Mouse (Mus musculus) MEL (cell line): ENCODE measurements around the gene Fgfr2. TPM values are rescaled to one million over a fixed set of nuclear protein-coding genes. Genes with fewer than 3 reads are reported as not detected.

Source experiments
- DNase-seq: peaks from one replicate; pipeline ENCODE4 v3.0.0; 2011; ENCODE audit warnings: low read depth, low spot score
- H3K27ac ChIP-seq: 2 replicates; pipeline ENCODE4 v1.5.1; 2012; ENCODE audit warnings: low read depth, mild to moderate bottlenecking, control low read depth, low read length, moderate library complexity; ENCODE audit not compliant: control insufficient read depth
- H3K27me3 ChIP-seq, 2 experiments: fragments of 150-350 bp in 1 of 2; sonication (generic) in 1 of 2; 2 replicates each; pipeline ENCODE4 v1.6.1; 2012; ENCODE audit warnings: low read length in 2 of 2, mild to moderate bottlenecking in 2 of 2, improper control_type of control experiment in 1 of 2, moderate library complexity in 1 of 2; ENCODE audit not compliant: insufficient read depth in 2 of 2, control insufficient read depth in 1 of 2
- H3K36me3 ChIP-seq, 2 experiments: 2 replicates each; pipeline ENCODE4 v1.6.1; 2012 to 2014; ENCODE audit warnings: low read length in 2 of 2, improper control_type of control experiment in 1 of 2, inconsistent platforms in 1 of 2, mild to moderate bottlenecking in 1 of 2; ENCODE audit not compliant: insufficient read depth in 2 of 2, control insufficient read depth in 1 of 2
- H3K4me1 ChIP-seq, 2 experiments: fragments of 150-350 bp in 1 of 2; sonication (generic) in 1 of 2; 2 replicates each; pipeline ENCODE4 v1.6.1; 2012; ENCODE audit warnings: low read length in 2 of 2, improper control_type of control experiment in 1 of 2, mild to moderate bottlenecking in 1 of 2; ENCODE audit not compliant: insufficient read depth in 2 of 2, control insufficient read depth in 1 of 2
- H3K4me3 ChIP-seq, 2 experiments: fragments of 150-350 bp in 1 of 2; sonication (generic) in 1 of 2; 2 replicates each; pipeline ENCODE4 v1.5.1; 2012; ENCODE audit warnings: low read depth in 2 of 2, low read length in 2 of 2, mild to moderate bottlenecking in 2 of 2, moderate library complexity in 2 of 2, control low read depth in 1 of 2, improper control_type of control experiment in 1 of 2; ENCODE audit not compliant: control insufficient read depth in 1 of 2, insufficient read depth in 1 of 2
- H3K79me2 ChIP-seq: 2 replicates; pipeline ENCODE4 v1.6.1; 2012; ENCODE audit warnings: mild to moderate bottlenecking, low read length, moderate library complexity; ENCODE audit not compliant: control insufficient read depth, poor library complexity, insufficient read depth
- H3K9ac ChIP-seq: 2 replicates; pipeline ENCODE4 v1.6.1; 2012; ENCODE audit warnings: low read depth, mild to moderate bottlenecking, control low read depth, low read length, moderate library complexity; ENCODE audit not compliant: control insufficient read depth, poor library complexity, severe bottlenecking
- H3K9me3 ChIP-seq: fragments of 150-350 bp; sonication (generic); replicated peaks from 2 replicates; pipeline ENCODE4 v1.6.1; 2012; ENCODE audit warnings: mild to moderate bottlenecking, low read length, improper control_type of control experiment, moderate library complexity; ENCODE audit not compliant: insufficient read depth
- BHLHE40 ChIP-seq: IDR thresholded peaks from 2 replicates; pipeline ENCODE4 v1.6.1; 2012; ENCODE audit warnings: low read depth, mild to moderate bottlenecking, inconsistent platforms, low read length, improper control_type of control experiment, borderline replicate concordance
- CHD1 ChIP-seq: IDR thresholded peaks from 2 replicates; pipeline ENCODE4 v1.6.1; 2012; ENCODE audit warnings: low read depth, mild to moderate bottlenecking, inconsistent platforms, low read length, improper control_type of control experiment
- CTCF ChIP-seq, 3 experiments: IDR thresholded peaks in 2 of 3; conservative IDR thresholded peaks in 1 of 3; 2 replicates each; pipeline ENCODE4 v1.5.1; 2011 to 2012; ENCODE audit warnings: low read length in 3 of 3, low read depth in 2 of 3, mild to moderate bottlenecking in 2 of 3, improper control_type of control experiment in 1 of 3, inconsistent platforms in 1 of 3, mixed read lengths in 1 of 3, moderate library complexity in 1 of 3; ENCODE audit not compliant: control insufficient read depth in 1 of 3, insufficient read depth in 1 of 3, poor library complexity in 1 of 3, severe bottlenecking in 1 of 3
- E2F4 ChIP-seq: IDR thresholded peaks from 2 replicates; pipeline ENCODE4 v1.6.1; 2011; ENCODE audit warnings: low read depth, low read length, improper control_type of control experiment, borderline replicate concordance
- ELF1 ChIP-seq: IDR thresholded peaks from 2 replicates; pipeline ENCODE4 v1.6.1; 2014; ENCODE audit warnings: low read depth, mild to moderate bottlenecking, inconsistent platforms, low read length, improper control_type of control experiment, moderate library complexity
- EP300 ChIP-seq, 2 experiments: IDR thresholded peaks; 2 replicates each; pipeline ENCODE4 v1.6.1; 2011; ENCODE audit warnings: improper control_type of control experiment in 2 of 2, low read length in 2 of 2, low read depth in 1 of 2, mild to moderate bottlenecking in 1 of 2
- ETS1 ChIP-seq: IDR thresholded peaks from 2 replicates; pipeline ENCODE4 v1.6.1; 2012; ENCODE audit warnings: low read depth, mild to moderate bottlenecking, inconsistent platforms, low read length, improper control_type of control experiment, moderate library complexity
- GABPA ChIP-seq: IDR thresholded peaks from 2 replicates; pipeline ENCODE4 v1.6.1; 2012; ENCODE audit warnings: low read depth, mild to moderate bottlenecking, inconsistent platforms, low read length, improper control_type of control experiment, moderate library complexity
- GATA1 ChIP-seq: IDR thresholded peaks from 2 replicates; pipeline ENCODE4 v1.6.1; 2011; ENCODE audit warnings: low read depth, low read length, improper control_type of control experiment
- JUND ChIP-seq: IDR thresholded peaks from 2 replicates; pipeline ENCODE4 v1.6.1; 2011; ENCODE audit warnings: low read depth, mild to moderate bottlenecking, improper control_type of control experiment, low read length
- KAT2A ChIP-seq: conservative IDR thresholded peaks from 2 replicates; pipeline ENCODE4 v1.6.1; 2012; ENCODE audit warnings: low read depth, low read length, improper control_type of control experiment, inconsistent platforms
- MAFK ChIP-seq: IDR thresholded peaks from 2 replicates; pipeline ENCODE4 v1.6.1; 2011; ENCODE audit warnings: low read depth, mild to moderate bottlenecking, low read length, improper control_type of control experiment, borderline replicate concordance
- MAZ ChIP-seq: IDR thresholded peaks from 2 replicates; pipeline ENCODE4 v1.6.1; 2012; ENCODE audit warnings: low read depth, mild to moderate bottlenecking, inconsistent platforms, low read length, improper control_type of control experiment
- MXI1 ChIP-seq: IDR thresholded peaks from 2 replicates; pipeline ENCODE4 v1.6.1; 2011; ENCODE audit warnings: mild to moderate bottlenecking, low read depth, low read length, improper control_type of control experiment
- MYC ChIP-seq: IDR thresholded peaks from 2 replicates; pipeline ENCODE4 v1.6.1; 2011; ENCODE audit warnings: low read depth, mild to moderate bottlenecking, low read length, improper control_type of control experiment, moderate library complexity
- NELFE ChIP-seq: IDR thresholded peaks from 2 replicates; pipeline ENCODE4 v1.6.1; 2011; ENCODE audit warnings: low read depth, low read length, improper control_type of control experiment
- POLR2A ChIP-seq, 2 experiments: IDR thresholded peaks; 2 replicates each; pipeline ENCODE4 v1.6.1; 2011 to 2012; ENCODE audit warnings: low read length in 2 of 2, mild to moderate bottlenecking in 2 of 2, control low read depth in 1 of 2, improper control_type of control experiment in 1 of 2, low read depth in 1 of 2, moderate library complexity in 1 of 2; ENCODE audit not compliant: control insufficient read depth in 1 of 2, insufficient read depth in 1 of 2, poor library complexity in 1 of 2
- POLR2AphosphoS5 ChIP-seq: IDR thresholded peaks from 2 replicates; pipeline ENCODE4 v1.6.1; 2012; ENCODE audit warnings: low read depth, borderline replicate concordance, mild to moderate bottlenecking, inconsistent platforms, low read length, moderate library complexity, mixed read lengths
- RCOR1 ChIP-seq: IDR thresholded peaks from 2 replicates; pipeline ENCODE4 v1.6.1; 2012; ENCODE audit warnings: low read depth, mild to moderate bottlenecking, inconsistent platforms, low read length, improper control_type of control experiment
- TAL1 ChIP-seq: IDR thresholded peaks from 2 replicates; pipeline ENCODE4 v1.6.1; 2012; ENCODE audit warnings: mild to moderate bottlenecking, inconsistent platforms, low read length, moderate library complexity, mixed read lengths
- TBP ChIP-seq: IDR thresholded peaks from 2 replicates; pipeline ENCODE4 v1.8.0; 2011; ENCODE audit warnings: low read depth, low read length, improper control_type of control experiment
- TCF12 ChIP-seq: IDR thresholded peaks from 2 replicates; pipeline ENCODE4 v1.6.1; 2014; ENCODE audit warnings: low read depth, mild to moderate bottlenecking, inconsistent platforms, low read length, improper control_type of control experiment, moderate library complexity
- UBTF ChIP-seq: IDR thresholded peaks from 2 replicates; pipeline ENCODE4 v1.6.1; 2012; ENCODE audit warnings: low read depth, mild to moderate bottlenecking, inconsistent platforms, low read length, improper control_type of control experiment, moderate library complexity, borderline replicate concordance; ENCODE audit not compliant: insufficient read depth
- USF2 ChIP-seq, 2 experiments: IDR thresholded peaks; 2 replicates each; pipeline ENCODE4 v1.6.1; 2011 to 2012; ENCODE audit warnings: improper control_type of control experiment in 2 of 2, low read length in 2 of 2, borderline replicate concordance in 1 of 2, inconsistent platforms in 1 of 2, low read depth in 1 of 2, mild to moderate bottlenecking in 1 of 2; ENCODE audit not compliant: insufficient read depth in 1 of 2
- ZC3H11A ChIP-seq: IDR thresholded peaks from 2 replicates; pipeline ENCODE4 v1.6.1; 2012; ENCODE audit warnings: low read depth, mild to moderate bottlenecking, inconsistent platforms, low read length, improper control_type of control experiment
- ZKSCAN1 ChIP-seq: IDR thresholded peaks from 2 replicates; pipeline ENCODE4 v1.6.1; 2012; ENCODE audit warnings: low read depth, mild to moderate bottlenecking, inconsistent platforms, low read length, improper control_type of control experiment, moderate library complexity
- ZMIZ1 ChIP-seq: IDR thresholded peaks from 2 replicates; pipeline ENCODE4 v1.6.1; 2012; ENCODE audit warnings: low read depth, mild to moderate bottlenecking, inconsistent platforms, low read length, improper control_type of control experiment, moderate library complexity
- polyA plus RNA-seq, 2 experiments: library from polyadenylated mRNA; stranded (reverse) in 1 of 2; unstranded in 1 of 2; fragments of >175 nt in 1 of 2; fragments of >200 nt in 1 of 2; gene quantifications; 2 replicates each; pipeline versions ENCODE4 v1.2.1 to v1.2.4; 2012; ENCODE audit warnings: low replicate concordance in 2 of 2, low read depth in 1 of 2; ENCODE audit not compliant: insufficient read length in 2 of 2, insufficient read depth in 1 of 2, missing spikeins in 1 of 2
- total RNA-seq: library from RNA; depleted of rRNA; stranded (reverse); fragments of 300-350 nt; gene quantifications from 2 replicates; pipeline ENCODE4 v1.2.3, GENCODE M21; 2012

Fgfr2 gene
- total and polyA plus RNA-seq, 3 experiments = not detected

DNA sequence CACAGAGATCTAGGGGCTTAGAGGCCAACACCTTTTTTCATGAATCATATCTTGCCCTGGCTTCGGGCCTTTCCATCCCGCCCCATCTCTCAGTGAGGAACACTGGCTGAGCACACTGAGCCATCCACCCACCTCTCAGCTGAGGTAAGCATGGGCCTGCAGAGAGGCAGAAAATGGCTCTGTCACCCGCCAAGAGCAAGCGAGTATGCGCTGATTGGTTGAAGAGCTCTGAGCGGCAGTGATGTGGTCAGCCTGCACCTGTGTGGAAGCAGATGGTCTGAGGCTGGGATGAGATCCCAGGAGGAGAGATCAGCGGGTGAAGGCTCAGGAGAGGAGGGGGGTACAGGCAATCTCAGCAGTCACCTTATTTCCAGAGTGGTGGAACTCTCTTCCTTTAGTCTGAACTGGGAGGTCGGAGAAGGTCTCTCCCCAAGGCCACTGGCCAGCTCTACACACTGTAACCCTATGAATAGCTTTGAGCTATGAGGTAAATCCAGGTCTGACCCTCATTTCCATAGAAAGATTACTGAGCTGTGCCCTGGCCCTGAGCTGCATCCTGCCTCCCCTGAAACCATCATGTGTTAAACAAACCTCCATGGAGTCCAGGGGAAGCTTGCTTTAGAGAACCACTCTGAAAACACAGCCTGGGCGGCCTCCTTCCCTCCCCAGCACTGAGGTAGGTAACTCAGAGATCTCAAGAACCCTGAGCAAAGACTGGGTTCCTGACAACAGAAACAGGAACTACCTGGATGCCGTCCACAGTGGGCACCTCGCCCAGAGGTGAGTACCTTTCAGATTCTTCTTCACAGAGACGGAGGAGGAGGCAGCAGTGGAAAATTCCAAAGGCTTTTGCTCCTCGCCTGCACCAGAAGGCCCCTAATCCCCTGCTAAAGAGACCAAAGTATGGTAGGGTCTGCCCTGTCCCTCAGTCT lies 316.0 kb downstream of the Fgfr2 start:
- no peak for TF ChIP-seq MAZ
- H3K36me3 ChIP-seq = peaks cover 0 to 26% of the 10 kb centered on the region in 2 experiments; a peak in 2 of 4 replicates

DNA sequence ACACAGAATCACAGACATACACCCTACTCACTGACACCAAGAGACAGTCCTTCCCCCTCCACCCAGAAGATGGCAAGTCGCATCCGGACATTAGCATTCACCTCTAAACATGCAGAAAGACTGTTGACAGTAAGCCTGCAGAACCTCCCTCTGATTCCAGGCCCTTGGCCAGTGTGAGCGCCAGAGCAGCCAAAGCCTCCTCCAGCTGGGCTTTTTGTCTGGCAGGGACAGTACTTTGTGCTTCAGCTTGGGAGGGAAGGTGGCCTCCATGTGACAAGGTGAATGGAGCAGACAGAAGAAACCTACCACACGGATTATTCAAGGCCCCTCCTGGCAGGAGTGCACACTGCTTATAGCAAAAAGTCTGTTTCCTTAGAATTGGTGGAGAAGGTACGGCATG lies 316.9 kb downstream of the Fgfr2 start:
- H3K4me3 ChIP-seq = no peak overlapping the region

More for the DNA sequence above, 316.0 kb downstream of the Fgfr2 start:
- DNase-seq = peak; percentile 26
- H3K79me2 ChIP-seq = peaks cover 41% of the 10 kb centered on the region
- H3K9me3 ChIP-seq = no peaks in the 10 kb centered on the region
- H3K4me3 ChIP-seq = no peak overlapping the region
- no peak overlapping the region for H3K27ac ChIP-seq
- H3K9ac ChIP-seq = no peak overlapping the region
- peaks cover 14 to 27% of the 10 kb centered on the region in 2 experiments for H3K4me1 ChIP-seq
- H3K27me3 ChIP-seq = no peaks in the 10 kb centered on the region

GRCm38 (mm10) chr7:132804951-132805350 lies 318.2 kb downstream of the Fgfr2 start:
- no peaks in the 10 kb centered on the region for H3K9me3 ChIP-seq
- peaks cover 12 to 25% of the 10 kb centered on the region in 2 experiments for H3K4me1 ChIP-seq
- peak overlapping the region; percentile 40 for H3K27ac ChIP-seq
- DNase-seq = peak; percentile 49
- H3K36me3 ChIP-seq = peaks cover 0 to 20% of the 10 kb centered on the region in 2 experiments; a peak in 2 of 4 replicates
- no peak overlapping the region for H3K4me3 ChIP-seq
- peaks cover 26% of the 10 kb centered on the region for H3K79me2 ChIP-seq
- H3K27me3 ChIP-seq = no peaks in the 10 kb centered on the region
- H3K9ac ChIP-seq = no peak overlapping the region; the same call in 1 of the 2 replicates
- TF ChIP-seq MAZ = no peak
- TF ChIP-seq USF2 (IDR thresholded peaks at IDR 0.05; ENCODE audit: borderline replicate concordance in 1 of 2, insufficient read depth in 1 of 2, low read depth in 1 of 2, low read length in 2 of 2) = no peak
- TF ChIP-seq MYC = no peak
- TF ChIP-seq TAL1 = no peak
- no peak for TF ChIP-seq ETS1
- no peak for TF ChIP-seq RCOR1
- peak; percentile 45; the same call in 1 of the 2 replicates for TF ChIP-seq TCF12
- peak; percentile 37; the same call in 1 of the 2 replicates for TF ChIP-seq GATA1
- TF ChIP-seq NELFE = no peak
- no peak for TF ChIP-seq KAT2A
- TF ChIP-seq MAFK = no peak
- TF ChIP-seq ZKSCAN1 = no peak
- TF ChIP-seq GABPA = no peak
- no peak for TF ChIP-seq TBP
- no peak for TF ChIP-seq BHLHE40
- TF ChIP-seq E2F4 = no peak

More for the DNA sequence above, 316.9 kb downstream of the Fgfr2 start:
- no peak overlapping the region for H3K27ac ChIP-seq
- no peak overlapping the region for H3K9ac ChIP-seq
- H3K79me2 ChIP-seq = peaks cover 34% of the 10 kb centered on the region
- TF ChIP-seq JUND = no peak
- no peak for TF ChIP-seq ZMIZ1
- no peak for TF ChIP-seq ZC3H11A
- no peak for TF ChIP-seq ELF1
- no peak for TF ChIP-seq POLR2A (IDR thresholded peaks at IDR 0.05; ENCODE audit: control insufficient read depth in 1 of 2, insufficient read depth in 1 of 2, low read depth in 1 of 2, low read length in 2 of 2, poor library complexity in 1 of 2)
- TF ChIP-seq UBTF = no peak
- TF ChIP-seq EP300 (IDR thresholded peaks at IDR 0.05; ENCODE audit: low read depth in 1 of 2, low read length in 2 of 2) = no peak
- no peak for TF ChIP-seq POLR2AphosphoS5
- TF ChIP-seq TBP = no peak
- TF ChIP-seq CHD1 = no peak
- no peak for TF ChIP-seq TCF12
- TF ChIP-seq MAFK = no peak
- no peak for TF ChIP-seq ZKSCAN1
- TF ChIP-seq MXI1 = no peak
- TF ChIP-seq CTCF (IDR thresholded peaks at IDR 0.05 in 2 of 3, conservative IDR thresholded peaks at IDR 0.05 in 1 of 3; ENCODE audit: control insufficient read depth in 1 of 3, insufficient read depth in 1 of 3, low read depth in 2 of 3, low read length in 3 of 3, poor library complexity in 1 of 3, severe bottlenecking in 1 of 3) = no peak
- TF ChIP-seq GATA1 = no peak
- no peaks in the 10 kb centered on the region for H3K9me3 ChIP-seq
- H3K36me3 ChIP-seq = peaks cover 0 to 26% of the 10 kb centered on the region in 2 experiments; a peak in 2 of 4 replicates
- no peaks in the 10 kb centered on the region for H3K27me3 ChIP-seq
- H3K4me1 ChIP-seq = peaks cover 14 to 27% of the 10 kb centered on the region in 2 experiments
- DNase-seq = no peak
